Mouse (Mus musculus): ENCODE measurements around the gene Lrrc28.

Lrrc28 gene

GRCm38 (mm10) chr7:67592670-67593069, 52.4 kb downstream of the Lrrc28 start:
- no peak for DNase-seq

GRCm38 (mm10) chr7:67588743-67589142, 56.3 kb downstream of the Lrrc28 start:
- no peak for DNase-seq

GRCm38 (mm10) chr7:67586479-67586878, 58.6 kb downstream of the Lrrc28 start:
- no peak for DNase-seq

GRCm38 (mm10) chr7:67583852-67584251, 61.2 kb downstream of the Lrrc28 start:
- no peak for DNase-seq

- no peak for DNase-seq
Measured at GRCm38 (mm10) chr7:67578783-67579482, 66.1 kb downstream of the Lrrc28 start.

GRCm38 (mm10) chr7:67578044-67578443, 67.0 kb downstream of the Lrrc28 start:
- DNase-seq = no peak

- DNase-seq = no peak
Measured at GRCm38 (mm10) chr7:67566510-67567237, 78.4 kb downstream of the Lrrc28 start.

GRCm38 (mm10) chr7:67565132-67565531, 79.9 kb downstream of the Lrrc28 start:
- no peak for DNase-seq

- no peak for DNase-seq
Measured at GRCm38 (mm10) chr7:67562176-67562575, 82.9 kb downstream of the Lrrc28 start.

- no peak for DNase-seq
Measured at GRCm38 (mm10) chr7:67559486-67559885, 85.6 kb downstream of the Lrrc28 start.

- no peak for DNase-seq
Measured at GRCm38 (mm10) chr7:67558230-67558629, 86.8 kb downstream of the Lrrc28 start.

GRCm38 (mm10) chr7:67554863-67555262, 90.2 kb downstream of the Lrrc28 start:
- DNase-seq = no peak

GRCm38 (mm10) chr7:67551242-67551641, 93.8 kb downstream of the Lrrc28 start:
- no peak for DNase-seq

GRCm38 (mm10) chr7:67549073-67549561, 96.0 kb downstream of the Lrrc28 start:
- DNase-seq = peak; percentile 11 to 28

- DNase-seq = no peak
Measured at GRCm38 (mm10) chr7:67548599-67549041, 96.4 kb downstream of the Lrrc28 start.

- peak in 1 of 2 experiments; percentile 17 for DNase-seq
Measured at GRCm38 (mm10) chr7:67546282-67546681, 98.8 kb downstream of the Lrrc28 start.

- no peak for DNase-seq
Measured at GRCm38 (mm10) chr7:67544586-67544985, 100.5 kb downstream of the Lrrc28 start.

GRCm38 (mm10) chr7:67543641-67544040, 101.4 kb downstream of the Lrrc28 start:
- DNase-seq = no peak

GRCm38 (mm10) chr7:67536588-67537372, 108.3 kb downstream of the Lrrc28 start:
- DNase-seq = no peak

- DNase-seq = no peak
Measured at GRCm38 (mm10) chr7:67535941-67536340, 109.1 kb downstream of the Lrrc28 start.

GRCm38 (mm10) chr7:67530981-67531380, 114.1 kb downstream of the Lrrc28 start:
- no peak for DNase-seq

- DNase-seq = no peak
Measured at GRCm38 (mm10) chr7:67529381-67529780, 115.7 kb downstream of the Lrrc28 start.

- no peak for DNase-seq
Measured at GRCm38 (mm10) chr7:67528821-67529221, 116.2 kb downstream of the Lrrc28 start.
